Mouse (Mus musculus) forebrain, embryonic 15.5 days (tissue): ENCODE results near the gene Wfdc15b. TPM values are rescaled to one million over a fixed set of nuclear protein-coding genes. Genes with fewer than 3 reads are reported as not detected.

Source experiments
- ATAC-seq: fragments of 200-750 bp; cut with Nextera tagmentation; replicated peaks from 2 replicates; pipeline ENCODE4 v1.8.0; 2017; ENCODE audit warnings: mild to moderate bottlenecking, moderate TSS enrichment, moderate library complexity
- H3K27ac ChIP-seq: fragments of 300-500 bp; sonication (generic); replicated peaks from 2 replicates; pipeline ENCODE4 v1.5.1; 2015; ENCODE audit warnings: mild to moderate bottlenecking, inconsistent platforms
- H3K27me3 ChIP-seq: fragments of 300-500 bp; sonication (generic); 2 replicates; pipeline ENCODE4 v1.6.1; 2015; ENCODE audit warnings: inconsistent platforms
- H3K36me3 ChIP-seq: fragments of 300-500 bp; sonication (generic); 2 replicates; pipeline ENCODE4 v1.6.1; 2015; ENCODE audit warnings: mild to moderate bottlenecking, inconsistent platforms
- H3K4me1 ChIP-seq: fragments of 300-500 bp; sonication (generic); 2 replicates; pipeline ENCODE4 v1.6.1; 2015; ENCODE audit warnings: inconsistent platforms
- H3K4me2 ChIP-seq: fragments of 300-500 bp; sonication (generic); replicated peaks from 2 replicates; pipeline ENCODE4 v1.6.1; 2015; ENCODE audit warnings: mild to moderate bottlenecking, inconsistent platforms
- H3K4me3 ChIP-seq: fragments of 300-500 bp; sonication (generic); 2 replicates; pipeline ENCODE4 v1.5.1; 2015; ENCODE audit warnings: mild to moderate bottlenecking, inconsistent platforms
- H3K9ac ChIP-seq: fragments of 300-500 bp; sonication (generic); replicated peaks from 2 replicates; pipeline ENCODE4 v1.6.1; 2015; ENCODE audit warnings: mild to moderate bottlenecking, inconsistent platforms
- H3K9me3 ChIP-seq: fragments of 300-500 bp; sonication (generic); 2 replicates; pipeline ENCODE4 v1.6.1; 2016; ENCODE audit warnings: inconsistent platforms
- WGBS: fragments of 180-500 bp; shearing (Covaris S2); methylation state at CpG from one replicate; pipeline ENCODE4 v1.1.7; 2015; ENCODE audit warnings: mixed read lengths; 5-methylcytosine and 5-hydroxymethylcytosine counted together
- polyA plus RNA-seq: library from polyadenylated mRNA; unstranded; fragments of >200 nt; fragmentation: Nextera tagmentation; extraction: Ambion mirVana; gene quantifications from 2 replicates; pipeline ENCODE4 v1.2.1, GENCODE M21; 2015

Gene Wfdc15b
- polyA plus RNA-seq, 1 experiment from 2014 or later: not detected

- Histone ChIP-seq H3K27me3 (peaks cover 31% of the 10 kb centered on the region), H3K36me3 (no peaks in the 10 kb centered on the region), H3K9me3 (no peaks in the 10 kb centered on the region), H3K9ac (no peak overlapping the region), H3K27ac (no peak overlapping the region), H3K4me1 (peaks cover 11% of the 10 kb centered on the region), H3K4me2 (no peak overlapping the region), H3K4me3 (no peak overlapping the region)
- no peak for ATAC-seq
- 75% methylated on average over 8 of the region's 8 CpGs for WGBS
Measured at GRCm38 (mm10) chr2:164174649-164175395, 46.6 kb downstream of the Wfdc15b start.

GRCm38 (mm10) chr2:164173394-164173793 is 48.1 kb downstream of the Wfdc15b start:
- ATAC-seq: no peak
- no peak overlapping the region for H3K9ac ChIP-seq
- H3K4me1 ChIP-seq: peaks cover 14% of the 10 kb centered on the region
- H3K27ac ChIP-seq: no peak overlapping the region
- no peak overlapping the region for H3K4me2 ChIP-seq
- H3K27me3 ChIP-seq: peaks cover 45% of the 10 kb centered on the region
- no peak overlapping the region for H3K4me3 ChIP-seq
- H3K36me3 ChIP-seq: no peaks in the 10 kb centered on the region
- 66% methylated on average over 3 of the region's 3 CpGs for WGBS
- no peaks in the 10 kb centered on the region for H3K9me3 ChIP-seq

- ATAC-seq: no peak
- H3K27me3 ChIP-seq: peaks cover 70% of the 10 kb centered on the region
- no peaks in the 10 kb centered on the region for H3K36me3 ChIP-seq
- H3K9ac ChIP-seq: peak within 1 kb of the TSS; percentile 21
- peak within 1 kb of the TSS; percentile 51 for H3K4me2 ChIP-seq
- under 1% methylated on average over 27 of the region's 29 CpGs for WGBS
- H3K9me3 ChIP-seq: no peaks in the 10 kb centered on the region
- peaks cover 23% of the 10 kb centered on the region for H3K4me1 ChIP-seq
- no peak within 1 kb of the TSS for H3K27ac ChIP-seq
- peak within 1 kb of the TSS; percentile 34 for H3K4me3 ChIP-seq
Measured at GRCm38 (mm10) chr2:164170902-164171301, 50.6 kb downstream of the Wfdc15b start, which contains the start of gene Kcns1. Gene Kcns1, minus strand, starts transcription at chr2:164171113.

- H3K9me3 ChIP-seq: no peaks in the 10 kb centered on the region
- 3% methylated on average over 11 of the region's 11 CpGs for whole genome bisulfite sequencing
- ATAC-seq: no peak
- H3K27me3 ChIP-seq: peaks cover 72% of the 10 kb centered on the region
- H3K4me3 ChIP-seq: no peak overlapping the region
- peak overlapping the region; percentile 51 for H3K4me2 ChIP-seq
- no peak overlapping the region for H3K9ac ChIP-seq
- H3K27ac ChIP-seq: no peak overlapping the region
- H3K4me1 ChIP-seq: peaks cover 23% of the 10 kb centered on the region
- H3K36me3 ChIP-seq: no peaks in the 10 kb centered on the region
Measured at GRCm38 (mm10) chr2:164170326-164170725, 51.1 kb downstream of the Wfdc15b start.

- Histone ChIP-seq H3K36me3 (no peaks in the 10 kb centered on the region), H3K27me3 (peaks cover 72% of the 10 kb centered on the region), H3K9me3 (no peaks in the 10 kb centered on the region), H3K4me1 (peaks cover 23% of the 10 kb centered on the region), H3K9ac (no peak overlapping the region; the same call in 1 of the 2 replicates), H3K4me3 (peak overlapping the region; percentile 43), H3K27ac (no peak overlapping the region), H3K4me2 (peak overlapping the region; percentile 54)
- 9% methylated on average over 40 of the region's 42 CpGs for WGBS
- peak; percentile 68 for ATAC-seq
Measured at GRCm38 (mm10) chr2:164168571-164168946, 52.9 kb downstream of the Wfdc15b start.

- Histone ChIP-seq H3K36me3 (no peaks in the 10 kb centered on the region), H3K9me3 (no peaks in the 10 kb centered on the region), H3K4me1 (peaks cover 23% of the 10 kb centered on the region), H3K27me3 (peaks cover 66% of the 10 kb centered on the region), H3K9ac (peak overlapping the region; percentile 24; the same call in 1 of the 2 replicates), H3K27ac (no peak overlapping the region), H3K4me3 (peak overlapping the region; percentile 43), H3K4me2 (peak overlapping the region; percentile 54)
- WGBS: 14% methylated on average over 90 of the region's 90 CpGs
- ATAC-seq: peak; percentile 60
Measured at GRCm38 (mm10) chr2:164167752-164168570, 53.5 kb downstream of the Wfdc15b start.

- ATAC-seq: no peak
- Histone ChIP-seq H3K36me3 (no peaks in the 10 kb centered on the region), H3K9me3 (no peaks in the 10 kb centered on the region), H3K4me3 (no peak overlapping the region), H3K27me3 (peaks cover 42% of the 10 kb centered on the region), H3K4me2 (no peak overlapping the region), H3K9ac (no peak overlapping the region), H3K4me1 (peaks cover 12% of the 10 kb centered on the region), H3K27ac (no peak overlapping the region)
- WGBS: 91% methylated on average over 5 of the region's 5 CpGs
Measured at GRCm38 (mm10) chr2:164164941-164165340, 56.5 kb downstream of the Wfdc15b start.

Other genes starting within 250 kb of the Wfdc15b start
- gene Ywhab, start 226.7 kb downstream of the Wfdc15b start, polyA plus RNA-seq: 431 and 450 TPM in 2 replicates
- gene Pabpc1l, start 196.2 kb downstream of the Wfdc15b start, polyA plus RNA-seq: 2.9 and 4.2 TPM in 2 replicates
- 23.8 and 28.0 TPM in 2 replicates for gene Stk4, start 151.3 kb downstream of the Wfdc15b start, polyA plus RNA-seq
- gene Tomm34, start 150.5 kb downstream of the Wfdc15b start, polyA plus RNA-seq: 52.5 and 55.5 TPM in 2 replicates
- 0.55 and 0.75 TPM in 2 replicates for gene Kcns1, start 50.5 kb downstream of the Wfdc15b start, polyA plus RNA-seq
- gene Wfdc5, start 38.9 kb downstream of the Wfdc15b start, polyA plus RNA-seq: not detected in 2 replicates
- not detected in 2 replicates for gene Wfdc12, start 31.1 kb downstream of the Wfdc15b start, polyA plus RNA-seq
- not detected in 2 replicates for gene Wfdc15a, start 21.5 kb downstream of the Wfdc15b start, polyA plus RNA-seq
- not detected in 2 replicates for gene Svs2, start 16.8 kb upstream of the Wfdc15b start, polyA plus RNA-seq
- not detected in 2 replicates for gene Svs3b, start 35.0 kb upstream of the Wfdc15b start, polyA plus RNA-seq
- gene Svs4, start 56.8 kb upstream of the Wfdc15b start, polyA plus RNA-seq: not detected in 2 replicates
- gene Svs3a, start 67.6 kb upstream of the Wfdc15b start, polyA plus RNA-seq: not detected in 2 replicates
- gene Svs6, start 95.1 kb upstream of the Wfdc15b start, polyA plus RNA-seq: not detected in 2 replicates
- not detected in 2 replicates for gene Svs5, start 111.1 kb upstream of the Wfdc15b start, polyA plus RNA-seq
- 0.29 TPM in 1 of 2 replicates, not detected in the other for gene Slpi, start 167.4 kb upstream of the Wfdc15b start, polyA plus RNA-seq
- 0.05 TPM in 1 of 2 replicates, not detected in the other for gene Rbpjl, start 181.5 kb upstream of the Wfdc15b start, polyA plus RNA-seq
- gene Matn4, start 183.5 kb upstream of the Wfdc15b start, polyA plus RNA-seq: 0.94 and 1.1 TPM in 2 replicates
- 6.1 and 6.4 TPM in 2 replicates for gene Sdc4, start 222.2 kb upstream of the Wfdc15b start, polyA plus RNA-seq
- gene Sys1, start 235.3 kb upstream of the Wfdc15b start, polyA plus RNA-seq: 76.6 and 82.2 TPM in 2 replicates
- 6.0 and 6.9 TPM in 2 replicates for gene Gm20458, start 239.3 kb upstream of the Wfdc15b start, polyA plus RNA-seq